Mouse (Mus musculus) midbrain, embryonic 14.5 days (tissue): ENCODE results near the gene Angpt4. TPM values are rescaled to one million over a fixed set of nuclear protein-coding genes. Genes with fewer than 3 reads are reported as not detected.

ENCODE experiments used
- ATAC-seq: fragments of 200-750 bp; cut with Nextera tagmentation; 2 replicates; pipeline ENCODE4 v1.8.0; 2017; ENCODE audit warnings: moderate number of reproducible peaks, moderate library complexity; ENCODE audit not compliant: low FRiP score, low TSS enrichment
- DNase-seq: peaks from one replicate; pipeline ENCODE4 v3.0.0-alpha.2; 2015
- H3K27ac ChIP-seq: fragments of 300-500 bp; sonication (generic); replicated peaks from 2 replicates; pipeline ENCODE4 v1.5.1; 2014; ENCODE audit warnings: mild to moderate bottlenecking, low read depth, low read length, moderate library complexity
- H3K27me3 ChIP-seq: fragments of 300-500 bp; sonication (generic); 2 replicates; pipeline ENCODE4 v1.6.1; 2014; ENCODE audit warnings: low read length, control low read depth, mixed read lengths; ENCODE audit not compliant: control insufficient read depth, insufficient read depth
- H3K36me3 ChIP-seq: fragments of 300-500 bp; sonication (generic); 2 replicates; pipeline ENCODE4 v1.6.1; 2014; ENCODE audit warnings: low read length, control low read depth; ENCODE audit not compliant: control insufficient read depth, insufficient read depth
- H3K4me1 ChIP-seq: fragments of 300-500 bp; sonication (generic); 2 replicates; pipeline ENCODE4 v1.6.1; 2014; ENCODE audit warnings: mild to moderate bottlenecking, antibody characterized with exemption, low read length, control low read depth; ENCODE audit not compliant: control insufficient read depth, insufficient read depth
- H3K4me2 ChIP-seq: fragments of 300-500 bp; sonication (generic); 2 replicates; pipeline ENCODE4 v1.6.1; 2014; ENCODE audit warnings: mild to moderate bottlenecking, low read length, moderate library complexity
- H3K4me3 ChIP-seq: fragments of 300-500 bp; sonication (generic); replicated peaks from 2 replicates; pipeline ENCODE4 v1.5.1; 2014; ENCODE audit warnings: low read depth, low read length
- H3K9ac ChIP-seq: fragments of 300-500 bp; sonication (generic); replicated peaks from 2 replicates; pipeline ENCODE4 v1.6.1; 2014; ENCODE audit warnings: mild to moderate bottlenecking, low read length, moderate library complexity
- H3K9me3 ChIP-seq: fragments of 300-500 bp; sonication (generic); 2 replicates; pipeline ENCODE4 v1.6.1; 2016; ENCODE audit warnings: low read length, control low read depth, mixed read lengths; ENCODE audit not compliant: control insufficient read depth
- WGBS: fragments of 180-500 bp; shearing (Covaris S2); extraction: QIAGEN DNeasy Blood & Tissue Kit; methylation state at CpG from one replicate; pipeline ENCODE4 v1.1.7; 2014; 5-methylcytosine and 5-hydroxymethylcytosine counted together
- polyA plus RNA-seq: library from polyadenylated mRNA; unstranded; fragments of >200 nt; fragmentation: Nextera tagmentation; extraction: Ambion mirVana; gene quantifications from 2 replicates; pipeline ENCODE4 v1.2.1, GENCODE M21; 2014

Gene Angpt4
- polyA plus RNA-seq, 1 experiment from 2014 or later = 0.17 TPM

GRCm38 (mm10) chr2:151941269-151941668 lies 30.3 kb downstream of the Angpt4 start:
- 28% methylated on average over 2 of the region's 2 CpGs for WGBS
- Histone ChIP-seq H3K27ac (no peak overlapping the region), H3K4me1 (no peaks in the 10 kb centered on the region; the same call in 1 of the 2 replicates), H3K9ac (no peak overlapping the region), H3K4me2 (no peak overlapping the region), H3K9me3 (no peaks in the 10 kb centered on the region), H3K4me3 (no peak overlapping the region), H3K36me3 (no peaks in the 10 kb centered on the region), H3K27me3 (no peaks in the 10 kb centered on the region)
- DNase-seq (no peak), ATAC-seq (no peak)

- no peak overlapping the region for H3K4me2 ChIP-seq
- no peak overlapping the region for H3K9ac ChIP-seq
- H3K27me3 ChIP-seq = no peaks in the 10 kb centered on the region
- H3K36me3 ChIP-seq = no peaks in the 10 kb centered on the region
- DNase-seq (no peak), ATAC-seq (no peak)
- H3K9me3 ChIP-seq = no peaks in the 10 kb centered on the region
- H3K27ac ChIP-seq = no peak overlapping the region
- H3K4me3 ChIP-seq = no peak overlapping the region
- H3K4me1 ChIP-seq = no peaks in the 10 kb centered on the region
- 50% methylated on average over 2 of the region's 2 CpGs for WGBS
Measured at GRCm38 (mm10) chr2:151944106-151944505, 33.1 kb downstream of the Angpt4 start.

GRCm38 (mm10) chr2:151947617-151948016 lies 36.6 kb downstream of the Angpt4 start:
- Histone ChIP-seq H3K4me2 (no peak overlapping the region), H3K27me3 (no peaks in the 10 kb centered on the region), H3K4me1 (no peaks in the 10 kb centered on the region), H3K36me3 (no peaks in the 10 kb centered on the region), H3K27ac (no peak overlapping the region), H3K4me3 (no peak overlapping the region), H3K9me3 (no peaks in the 10 kb centered on the region), H3K9ac (no peak overlapping the region)
- 89% methylated on average over 2 of the region's 2 CpGs for WGBS
- no peak for DNase-seq
- no peak for ATAC-seq

GRCm38 (mm10) chr2:151948311-151948710 lies 37.3 kb downstream of the Angpt4 start:
- H3K4me1 ChIP-seq = no peaks in the 10 kb centered on the region
- no peak overlapping the region for H3K27ac ChIP-seq
- H3K9ac ChIP-seq = no peak overlapping the region
- no peaks in the 10 kb centered on the region for H3K36me3 ChIP-seq
- no peaks in the 10 kb centered on the region for H3K27me3 ChIP-seq
- no peak for DNase-seq
- H3K4me3 ChIP-seq = no peak overlapping the region
- H3K4me2 ChIP-seq = no peak overlapping the region
- no peak for ATAC-seq
- H3K9me3 ChIP-seq = no peaks in the 10 kb centered on the region
- WGBS = 87% methylated on average over 7 of the region's 7 CpGs

GRCm38 (mm10) chr2:151949082-151949774 lies 38.2 kb downstream of the Angpt4 start:
- H3K27ac ChIP-seq = no peak overlapping the region
- WGBS = 38% methylated on average over 2 of the region's 2 CpGs
- no peak; the same call in 1 of the 2 replicates for ATAC-seq
- DNase-seq = peak; percentile 70
- H3K4me3 ChIP-seq = no peak overlapping the region
- H3K36me3 ChIP-seq = no peaks in the 10 kb centered on the region
- H3K4me1 ChIP-seq = no peaks in the 10 kb centered on the region
- no peaks in the 10 kb centered on the region for H3K9me3 ChIP-seq
- no peak overlapping the region for H3K9ac ChIP-seq
- no peaks in the 10 kb centered on the region for H3K27me3 ChIP-seq
- no peak overlapping the region for H3K4me2 ChIP-seq

GRCm38 (mm10) chr2:151953665-151954064 lies 42.7 kb downstream of the Angpt4 start:
- no peak for ATAC-seq
- no peaks in the 10 kb centered on the region for H3K4me1 ChIP-seq
- H3K9me3 ChIP-seq = no peaks in the 10 kb centered on the region
- no peaks in the 10 kb centered on the region for H3K36me3 ChIP-seq
- H3K4me3 ChIP-seq = no peak overlapping the region
- no peaks in the 10 kb centered on the region for H3K27me3 ChIP-seq
- no peak overlapping the region for H3K9ac ChIP-seq
- H3K27ac ChIP-seq = no peak overlapping the region
- 92% methylated on average over 8 of the region's 8 CpGs for WGBS
- no peak for DNase-seq
- no peak overlapping the region for H3K4me2 ChIP-seq

- Histone ChIP-seq H3K4me3 (no peak overlapping the region), H3K9ac (no peak overlapping the region), H3K4me1 (peaks cover 4% of the 10 kb centered on the region; the same call in 1 of the 2 replicates), H3K27me3 (no peaks in the 10 kb centered on the region), H3K36me3 (no peaks in the 10 kb centered on the region), H3K9me3 (no peaks in the 10 kb centered on the region), H3K27ac (no peak overlapping the region; the same call in 1 of the 2 replicates), H3K4me2 (no peak overlapping the region)
- ATAC-seq (no peak; the same call in 1 of the 2 replicates), DNase-seq (no peak)
- 51% methylated on average over 4 of the region's 4 CpGs for WGBS
Measured at GRCm38 (mm10) chr2:151956500-151957137, 45.6 kb downstream of the Angpt4 start.

- Histone ChIP-seq H3K9ac (no peak overlapping the region), H3K27ac (no peak overlapping the region), H3K4me3 (no peak overlapping the region), H3K36me3 (no peaks in the 10 kb centered on the region), H3K27me3 (no peaks in the 10 kb centered on the region), H3K4me1 (peaks cover 20% of the 10 kb centered on the region), H3K4me2 (no peak overlapping the region), H3K9me3 (no peaks in the 10 kb centered on the region)
- WGBS = 28% methylated on average over 5 of the region's 5 CpGs
- ATAC-seq (no peak), DNase-seq (no peak)
Measured at GRCm38 (mm10) chr2:151959274-151959673, 48.3 kb downstream of the Angpt4 start.
